Comparison of ENCODE assay signal across 8 mouse cellular contexts in the genomic region with DNA sequence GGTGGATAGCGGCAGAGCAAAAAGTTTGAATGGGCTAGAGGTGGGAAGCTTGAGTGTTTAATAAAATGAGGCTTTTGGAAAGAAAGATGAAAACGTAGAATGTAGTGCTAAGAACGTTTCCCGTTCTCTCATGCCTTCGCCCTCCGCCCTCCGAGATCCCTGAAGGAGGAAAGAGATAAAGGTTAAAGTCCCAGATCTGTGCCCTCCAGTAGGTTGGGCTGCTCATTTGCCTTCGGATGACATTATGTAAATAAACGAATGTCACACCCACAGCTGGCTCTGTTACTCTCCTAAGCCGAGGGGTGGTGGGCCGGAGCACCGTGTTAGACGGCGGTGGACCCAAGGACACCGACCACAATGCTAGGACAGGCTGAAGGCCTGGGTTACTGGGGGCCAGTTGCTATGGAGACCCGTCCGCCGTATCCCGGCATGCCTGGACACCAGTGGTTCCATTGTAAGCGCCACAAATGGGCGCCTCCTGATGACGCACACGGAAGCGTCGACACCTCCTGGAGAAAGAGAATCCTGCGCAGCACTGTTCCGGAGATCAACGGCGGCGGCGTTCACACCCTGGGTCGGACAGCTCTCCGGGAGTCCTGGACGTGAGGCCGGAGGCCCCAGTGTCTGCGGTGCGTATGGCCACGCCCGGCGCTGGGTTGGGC. TPM values are rescaled to one million over a fixed set of nuclear protein-coding genes. Genes with fewer than 3 reads are reported as not detected.
DNase-seq lines count a peak whose midpoint lies in the region; ATAC-seq and TF ChIP-seq lines count a peak whose summit lies in the region.

A gene (plus strand): TSS at position 493 of the 662 bp plus-strand sequence.

- H3K9me3 ChIP-seq in erythroblast, embryonic 14.5 days (ENCODE audit: control insufficient read depth, low read length), result no peaks in the 10 kb centered on the region
- H3K9me3 ChIP-seq in heart, embryonic 12.5 days (replicated peaks), result no peaks in the 10 kb centered on the region
- no peaks in the 10 kb centered on the region for H3K9me3 ChIP-seq in kidney, postnatal 0 days (replicated peaks; ENCODE audit: low read length)

- peak within 1 kb of the TSS; percentile 72 for H3K27ac ChIP-seq in heart, embryonic 12.5 days (ENCODE audit: poor library complexity, severe bottlenecking)
- peak within 1 kb of the TSS; percentile 80; the same call in 1 of the 2 replicates for H3K27ac ChIP-seq in kidney, postnatal 0 days
- H3K27ac ChIP-seq in liver, adult 2 months (replicated peaks; ENCODE audit: insufficient read depth, low read depth, low read length), result peak within 1 kb of the TSS; percentile 69

- H3K4me1 ChIP-seq in erythroblast, embryonic 14.5 days (ENCODE audit: control insufficient read depth), result peaks cover 53% of the 10 kb centered on the region
- H3K4me1 ChIP-seq in heart, embryonic 12.5 days (replicated peaks), result peaks cover 25% of the 10 kb centered on the region
- peaks cover 23% of the 10 kb centered on the region for H3K4me1 ChIP-seq in kidney, postnatal 0 days (replicated peaks; ENCODE audit: insufficient read depth, low read length)
- peaks cover 13% of the 10 kb centered on the region for H3K4me1 ChIP-seq in liver, adult 2 months (ENCODE audit: control insufficient read depth, insufficient read depth, low read length)

- no peak for TF ChIP-seq CTCF in kidney, postnatal 0 days (IDR thresholded peaks at IDR 0.05; ENCODE audit: low read depth)
- no peak for TF ChIP-seq CTCF in liver, adult 2 months (IDR thresholded peaks at IDR 0.05; ENCODE audit: low read depth, low read length)

- peak within 1 kb of the TSS; percentile 72 for H3K4me3 ChIP-seq in erythroblast, embryonic 14.5 days (replicated peaks)
- H3K4me3 ChIP-seq in heart, embryonic 12.5 days, result peak within 1 kb of the TSS; percentile 63
- H3K4me3 ChIP-seq in kidney, postnatal 0 days (replicated peaks; ENCODE audit: low read depth, low read length), result peak within 1 kb of the TSS; percentile 79
- peak within 1 kb of the TSS; percentile 89 for H3K4me3 ChIP-seq in liver, adult 2 months (ENCODE audit: insufficient read depth, low read depth, low read length)

- peak; percentile 74 for ATAC-seq in heart, embryonic 12.5 days (ENCODE audit: insufficient number of reproducible peaks, low FRiP score)
- peak; percentile 78 for ATAC-seq in kidney, postnatal 0 days (replicated peaks; ENCODE audit: low FRiP score, low read depth)
- ATAC-seq in monocyte, adult 5-6 weeks (replicated peaks; ENCODE audit: insufficient number of reproducible peaks, low FRiP score, low TSS enrichment, poor library complexity, severe bottlenecking), result peak; percentile 87

- H3K79me2 ChIP-seq in liver, adult 2 months (ENCODE audit: control insufficient read depth, insufficient read depth, low read length), result peaks cover 9% of the 10 kb centered on the region; the same call in 1 of the 2 replicates

- H3K4me2 ChIP-seq in heart, embryonic 12.5 days, result peak within 1 kb of the TSS; percentile 100
- peak within 1 kb of the TSS; percentile 98 for H3K4me2 ChIP-seq in kidney, postnatal 0 days (ENCODE audit: low read length)

- peaks cover 26% of the 10 kb centered on the region for H3K27me3 ChIP-seq in erythroblast, embryonic 14.5 days (ENCODE audit: control insufficient read depth)
- no peaks in the 10 kb centered on the region for H3K27me3 ChIP-seq in heart, embryonic 12.5 days (replicated peaks)
- no peaks in the 10 kb centered on the region for H3K27me3 ChIP-seq in kidney, postnatal 0 days (ENCODE audit: insufficient read depth, low read length)
- no peaks in the 10 kb centered on the region for H3K27me3 ChIP-seq in liver, adult 2 months (ENCODE audit: control insufficient read depth, insufficient read depth, low read length)

- peak; percentile 92 for DNase-seq in CD4-positive helper T cell, adult 2 months (ENCODE audit: low read depth, low spot score)
- DNase-seq in brain, embryonic 18.5 days (ENCODE audit: low read depth, low spot score), result peak; percentile 87
- DNase-seq in kidney, postnatal 0 days (ENCODE audit: low spot score), result peak; percentile 94
- DNase-seq in liver, adult 2 months (ENCODE audit: extremely low read depth, low read depth, low spot score), result peak; percentile 85
- peak; percentile 85 to 90 for DNase-seq in spleen, postnatal 36 days (ENCODE audit: low spot score in 2 of 2)

- peak within 1 kb of the TSS; percentile 86 for H3K9ac ChIP-seq in heart, embryonic 12.5 days
- peak within 1 kb of the TSS; percentile 78 for H3K9ac ChIP-seq in kidney, postnatal 0 days (ENCODE audit: low read depth, low read length)
- peak within 1 kb of the TSS; percentile 93 for H3K9ac ChIP-seq in liver, adult 2 months (ENCODE audit: low read depth, low read length)

- 4% methylated on average over 40 of the region's 40 CpGs for WGBS in heart, embryonic 12.5 days
- WGBS in kidney, postnatal 0 days, result 5% methylated on average over 40 of the region's 40 CpGs
- 2% methylated on average over 40 of the region's 40 CpGs for WGBS in liver, adult 2 months

- H3K36me3 ChIP-seq in erythroblast, embryonic 14.5 days (ENCODE audit: control insufficient read depth), result peaks cover 20% of the 10 kb centered on the region
- H3K36me3 ChIP-seq in heart, embryonic 12.5 days, result peaks cover 16% of the 10 kb centered on the region
- 0 out of 2 replicates have a peak, but pooled peaks cover 3% of the 10 kb centered on the region for H3K36me3 ChIP-seq in kidney, postnatal 0 days (ENCODE audit: insufficient read depth, low read length)
- H3K36me3 ChIP-seq in liver, adult 2 months (ENCODE audit: control insufficient read depth, insufficient read depth, low read length), result no peaks in the 10 kb centered on the region

- TF ChIP-seq POLR2A in liver, adult 2 months (IDR thresholded peaks at IDR 0.05; ENCODE audit: extremely low read depth, insufficient read depth, low read length), result 0 out of 2 replicates have a peak, but pooled peaks have one; percentile 42

RNA-seq across cellular contexts. Expression of the gene that starts here (rescaled TPM):
- 4.1 and 7.0 TPM in 2 replicates for polyA plus RNA-seq in erythroblast, embryonic 14.5 days (2012)
- polyA plus RNA-seq in heart, embryonic 12.5 days (2016; fragmentation: Nextera tagmentation; extraction: Ambion mirVana), result 28.1 and 28.3 TPM in 2 replicates
- polyA plus RNA-seq in kidney, postnatal 0 days (2015; fragmentation: Nextera tagmentation; extraction: Ambion mirVana), result 40.2 and 44.0 TPM in 2 replicates
- 13.2 and 13.8 TPM in 2 replicates for total RNA-seq in liver, adult 2 months (2014; rRNA removed)
- polyA plus RNA-seq in liver, adult 2 months (2012; rRNA removed), result 22.6 TPM in 2 replicates
- total RNA-seq in monocyte, adult 5-6 weeks (2017), result 16.6 to 60.3 TPM (median 46.3 TPM) in 3 replicates

Comparison
In these comparisons a context has a peak if more than half of its experiments do, and no peak if none do; other contexts are left out.
1. Peak in every context shown above with its lines: DNase-seq, ATAC-seq, H3K4me3 ChIP-seq and H3K27ac ChIP-seq.